In the genomic region with DNA sequence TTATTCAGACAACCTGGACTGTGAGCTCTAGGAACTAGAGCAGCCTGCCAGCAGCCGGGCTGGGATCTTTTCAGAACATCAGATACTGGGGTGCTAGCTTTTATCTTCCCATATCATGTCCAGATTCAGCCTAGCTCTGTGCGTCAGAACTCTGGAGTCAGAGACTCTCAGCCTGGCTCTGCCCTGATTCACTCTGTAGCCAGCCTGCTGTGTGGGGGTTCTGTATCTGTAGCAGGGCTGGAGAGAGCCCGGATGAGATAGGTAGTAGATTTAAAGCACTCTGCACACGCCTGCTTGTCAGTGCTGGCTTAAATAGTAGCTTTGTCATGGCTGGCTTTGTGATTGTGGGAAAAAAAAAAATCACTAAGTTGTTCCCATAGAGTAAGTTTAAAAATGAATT, we compare ENCODE assay signal across 27 mouse cellular contexts. TPM values are rescaled to one million over a fixed set of nuclear protein-coding genes. Genes with fewer than 3 reads are reported as not detected.
DNase-seq lines count a peak whose midpoint lies in the region; ATAC-seq lines count a peak whose summit lies in the region.
"Had no signal": no experiment of that assay in that cellular context is flagged by ENCODE, and none has a peak within 500 bp of the region (broad histone marks: within the 10 kb centered on the region; RNA-seq: fewer than 3 reads in every experiment).

No protein-coding gene starts in this region.

- no peak overlapping the region for H3K4me3 ChIP-seq in heart, embryonic 13.5 days
- H3K4me3 ChIP-seq in lung, embryonic 16.5 days (ENCODE audit: low read length) = no peak overlapping the region
- H3K4me3 ChIP-seq: embryonic facial prominence, embryonic 12.5 days; forebrain, embryonic 13.5 days; limb, embryonic 13.5 days; lung, embryonic 15.5 days; myocyte; neural tube, embryonic 13.5 days had no signal

- H3K36me3 ChIP-seq in heart, embryonic 13.5 days = peaks cover 2% of the 10 kb centered on the region; the same call in 1 of the 2 replicates
- no peaks in the 10 kb centered on the region for H3K36me3 ChIP-seq in lung, embryonic 16.5 days (ENCODE audit: control insufficient read depth, insufficient read depth, low read length)
- H3K36me3 ChIP-seq: embryonic facial prominence, embryonic 12.5 days; limb, embryonic 13.5 days; lung, embryonic 15.5 days; neural tube, embryonic 13.5 days had no signal

- intact Hi-C loops in heart, postnatal 25 days (cut with DNase I) = no loop called here

- no peak for DNase-seq in heart, postnatal 25 days (ENCODE audit: low spot score)
- no peak for DNase-seq in lung, postnatal 4 days
- DNase-seq in right cerebral cortex, adult 2 months (ENCODE audit: low spot score in 2 of 2) = peak; percentile 14
- no peak for DNase-seq in right cerebral cortex, postnatal 36 days (ENCODE audit: low spot score in 2 of 2)
- DNase-seq in spleen, postnatal 14 days (ENCODE audit: low spot score in 2 of 2) = no peak
- DNase-seq: adrenal gland, adult 2 months; cerebellum, adult 18-20 months; cerebellum, postnatal 14 days; gastrocnemius, postnatal 14 days; heart, adult 18-20 months; kidney, adult 9 months; kidney, postnatal 36 days; spleen, adult 18-20 months; thymus, adult 18-20 months; thymus, postnatal 36 days had no signal

- H3K4me2 ChIP-seq in heart, embryonic 13.5 days = no peak overlapping the region
- H3K4me2 ChIP-seq in lung, embryonic 16.5 days (ENCODE audit: low read depth, low read length) = no peak overlapping the region
- H3K4me2 ChIP-seq: embryonic facial prominence, embryonic 12.5 days; forebrain, embryonic 13.5 days; limb, embryonic 13.5 days; lung, embryonic 15.5 days; neural tube, embryonic 13.5 days had no signal

- 0 out of 2 replicates have a peak overlapping the region, but pooled peaks have one; percentile 16 for H3K9ac ChIP-seq in heart, embryonic 13.5 days
- 0 out of 2 replicates have a peak overlapping the region, but pooled peaks have one; percentile 9 for H3K9ac ChIP-seq in lung, embryonic 16.5 days (ENCODE audit: low read length)
- H3K9ac ChIP-seq: embryonic facial prominence, embryonic 12.5 days; forebrain, embryonic 13.5 days; limb, embryonic 13.5 days; liver, embryonic 14.5 days; lung, embryonic 15.5 days; neural tube, embryonic 13.5 days had no signal

- WGBS in heart, embryonic 13.5 days = 16% methylated on average over 4 of the region's 4 CpGs
- 41% methylated on average over 4 of the region's 4 CpGs for WGBS in lung, embryonic 16.5 days

- H3K4me1 ChIP-seq in heart, embryonic 13.5 days = peaks cover 11% of the 10 kb centered on the region
- no peaks in the 10 kb centered on the region for H3K4me1 ChIP-seq in lung, embryonic 16.5 days (replicated peaks; ENCODE audit: control insufficient read depth, insufficient read depth, low read length)
- H3K4me1 ChIP-seq: embryonic facial prominence, embryonic 12.5 days; forebrain, embryonic 13.5 days; neural tube, embryonic 13.5 days had no signal

- H3K9me3 ChIP-seq in heart, embryonic 13.5 days = peaks cover 3% of the 10 kb centered on the region; the same call in 1 of the 2 replicates
- 0 out of 2 replicates have a peak, but pooled peaks cover 2% of the 10 kb centered on the region for H3K9me3 ChIP-seq in lung, embryonic 16.5 days (ENCODE audit: control insufficient read depth, low read length)
- H3K9me3 ChIP-seq: embryonic facial prominence, embryonic 12.5 days; limb, embryonic 13.5 days; lung, embryonic 15.5 days; neural tube, embryonic 13.5 days had no signal

- H3K27ac ChIP-seq in heart, embryonic 13.5 days (replicated peaks) = 0 out of 2 replicates have a peak overlapping the region, but pooled peaks have one; percentile 46
- H3K27ac ChIP-seq in lung, embryonic 16.5 days (ENCODE audit: low read length) = no peak overlapping the region
- H3K27ac ChIP-seq: embryonic facial prominence, embryonic 12.5 days; forebrain, embryonic 13.5 days; hindbrain, postnatal 0 days; limb, embryonic 13.5 days; liver, embryonic 14.5 days; lung, embryonic 15.5 days; neural tube, embryonic 13.5 days had no signal

- ATAC-seq in heart, embryonic 13.5 days (ENCODE audit: extremely low read depth, insufficient number of reproducible peaks, low FRiP score, low TSS enrichment) = no peak
- no peak for ATAC-seq in lung, embryonic 16.5 days (ENCODE audit: low read depth)
- ATAC-seq: forebrain, embryonic 13.5 days; hindbrain, postnatal 0 days; intestine, embryonic 16.5 days; midbrain, embryonic 16.5 days had no signal

- H3K27me3 ChIP-seq in heart, embryonic 13.5 days (replicated peaks) = no peaks in the 10 kb centered on the region
- no peaks in the 10 kb centered on the region for H3K27me3 ChIP-seq in lung, embryonic 16.5 days (ENCODE audit: control insufficient read depth, insufficient read depth, low read depth, low read length)
- H3K27me3 ChIP-seq: embryonic facial prominence, embryonic 12.5 days; forebrain, embryonic 13.5 days; limb, embryonic 13.5 days; lung, embryonic 15.5 days; neural tube, embryonic 13.5 days had no signal

RNA-seq across cellular contexts. Expression of gene Dhx32, which starts 46.0 kb away (rescaled TPM):
- polyA plus RNA-seq in heart, embryonic 13.5 days (2015; fragmentation: Nextera tagmentation; extraction: Ambion mirVana) = 27.9 and 29.4 TPM in 2 replicates
- total RNA-seq in heart, postnatal 25 days (2021) = 10 to 100 TPM; 33.7 to 35.7 TPM
- polyA plus RNA-seq in lung, embryonic 16.5 days (2015; fragmentation: Nextera tagmentation; extraction: Ambion mirVana) = 27.7 and 29.2 TPM in 2 replicates

RNA-seq across cellular contexts. Expression of gene Fank1, which starts 51.9 kb away (rescaled TPM):
- 0.11 TPM in 1 of 2 replicates, not detected in the other for polyA plus RNA-seq in heart, embryonic 13.5 days (2015; fragmentation: Nextera tagmentation; extraction: Ambion mirVana)
- not detected for total RNA-seq in heart, postnatal 25 days (2021)
- 2.7 and 3.1 TPM in 2 replicates for polyA plus RNA-seq in lung, embryonic 16.5 days (2015; fragmentation: Nextera tagmentation; extraction: Ambion mirVana)
- total RNA-seq: heart, adult 18-20 months had no signal

Comparison
In these comparisons a context has a peak if more than half of its experiments do, and no peak if none do; other contexts are left out.
1. DNase-seq: peak in right cerebral cortex, adult 2 months (2 of 2); none in heart, postnatal 25 days (single experiment), lung, postnatal 4 days (0 of 2), right cerebral cortex, postnatal 36 days (0 of 2) and spleen, postnatal 14 days (0 of 2).